Mouse (Mus musculus) megakaryocyte, embryonic 14.5 days (primary cell): ENCODE measurements at regions not wholly inside any gene's neighbourhood (a gene's known extent, or its start where the extent isn't known, plus 50 kb on each side); places are given as distances from the start of the nearest gene placed in this dataset.

Experiments used
- FLI1 ChIP-seq: IDR thresholded peaks from 2 replicates; pipeline ENCODE4 v1.6.1; 2012; ENCODE audit warnings: low read length, inconsistent platforms, mixed read lengths
- GATA1 ChIP-seq: IDR thresholded peaks from 3 replicates; pipeline ENCODE4 v1.6.1; 2012; ENCODE audit warnings: mixed read lengths, low read length, inconsistent platforms, borderline replicate concordance

DNA sequence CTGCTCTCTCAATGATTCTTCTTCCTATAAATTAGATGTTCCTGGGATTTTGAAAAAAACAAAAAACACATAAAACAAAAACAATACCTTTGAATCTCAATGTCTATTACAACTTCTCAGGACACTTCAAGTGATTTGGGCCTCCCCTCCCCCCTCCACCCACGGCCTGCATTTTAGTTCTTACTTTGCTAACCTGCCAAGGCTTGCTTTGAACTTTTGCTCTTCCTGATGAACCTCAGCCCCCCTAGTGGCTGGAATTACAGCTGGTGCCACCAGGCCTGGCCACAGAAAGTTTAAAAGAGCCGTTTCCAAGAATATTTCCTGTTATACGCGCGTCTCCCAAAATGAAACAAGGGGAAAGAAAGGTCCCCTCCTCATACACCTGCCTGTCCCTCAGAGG lies 253.4 kb downstream of the Ajap1 start:
- no peak for TF ChIP-seq GATA1
- TF ChIP-seq FLI1 = no peak
